Mouse (Mus musculus): ENCODE results near the gene Cx3cr1.

DNA sequence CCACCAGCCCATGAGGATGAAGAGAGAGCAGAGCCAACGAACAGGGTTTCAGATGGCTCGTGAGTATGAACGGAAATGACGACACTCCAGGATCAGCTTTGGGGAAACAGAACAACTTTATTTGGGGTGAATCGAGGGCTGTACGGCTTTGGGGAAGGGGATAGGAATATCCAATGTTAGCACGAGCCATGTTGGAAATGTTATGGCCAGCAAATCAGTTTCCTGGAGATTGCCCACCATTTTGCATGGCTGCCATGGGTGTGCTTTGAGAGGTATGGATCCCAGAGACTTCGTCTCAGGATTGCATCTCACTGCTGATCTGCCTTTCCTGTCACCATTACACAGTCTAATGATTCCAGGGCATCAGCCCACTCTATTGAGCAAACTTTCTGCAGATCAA is 29.6 kb upstream of the Cx3cr1 start:
- TF ChIP-seq GATA1 (IDR thresholded peaks at IDR 0.05; ENCODE audit: low read length) = no peak
- no peak for TF ChIP-seq TAL1 (IDR thresholded peaks at IDR 0.05; ENCODE audit: low read length)
